Mouse (Mus musculus) heart, embryonic 11.5 days (tissue): ENCODE measurements at regions not wholly inside any gene's neighbourhood (a gene's known extent, or its start where the extent isn't known, plus 50 kb on each side); places are given as distances from the start of the nearest gene placed in this dataset.

Source experiments
- ATAC-seq: fragments of 200-750 bp; cut with Nextera tagmentation; replicated peaks from 2 replicates; pipeline ENCODE4 v1.8.0; 2017; ENCODE audit warnings: moderate library complexity; ENCODE audit not compliant: insufficient number of reproducible peaks, low FRiP score, low TSS enrichment
- H3K27ac ChIP-seq: fragments of 300-500 bp; sonication (generic); 2 replicates; pipeline ENCODE4 v1.5.1; 2014; ENCODE audit warnings: mild to moderate bottlenecking, low read depth, low read length
- H3K27me3 ChIP-seq: fragments of 300-500 bp; sonication (generic); 2 replicates; pipeline ENCODE4 v1.6.1; 2014; ENCODE audit warnings: mild to moderate bottlenecking, low read length, mixed read lengths; ENCODE audit not compliant: control insufficient read depth, insufficient read depth
- H3K36me3 ChIP-seq: fragments of 300-500 bp; sonication (generic); 2 replicates; pipeline ENCODE4 v1.6.1; 2014; ENCODE audit warnings: mild to moderate bottlenecking, low read length, moderate library complexity, mixed read lengths; ENCODE audit not compliant: control insufficient read depth, insufficient read depth
- H3K4me1 ChIP-seq: fragments of 300-500 bp; sonication (generic); 2 replicates; pipeline ENCODE4 v1.6.1; 2014; ENCODE audit warnings: low read length; ENCODE audit not compliant: control insufficient read depth, insufficient read depth
- H3K4me2 ChIP-seq: fragments of 300-500 bp; sonication (generic); 2 replicates; pipeline ENCODE4 v1.6.1; 2014; ENCODE audit warnings: mild to moderate bottlenecking, moderate library complexity
- H3K4me3 ChIP-seq: fragments of 300-500 bp; sonication (generic); 2 replicates; pipeline ENCODE4 v1.5.1; 2014; ENCODE audit warnings: low read depth, low read length
- H3K9ac ChIP-seq: fragments of 300-500 bp; sonication (generic); 2 replicates; pipeline ENCODE4 v1.6.1; 2014; ENCODE audit warnings: mild to moderate bottlenecking, low read depth, low read length, moderate library complexity
- H3K9me3 ChIP-seq: fragments of 300-500 bp; sonication (generic); replicated peaks from 2 replicates; pipeline ENCODE4 v1.6.1; 2016; ENCODE audit warnings: low read length; ENCODE audit not compliant: control insufficient read depth
- WGBS: fragments of 180-500 bp; shearing (Covaris S2); extraction: QIAGEN DNeasy Blood & Tissue Kit; methylation state at CpG from one replicate; pipeline ENCODE4 v1.1.7; 2014; ENCODE audit not compliant: insufficient replicate concordance; 5-methylcytosine and 5-hydroxymethylcytosine counted together

GRCm38 (mm10) chr2:166232376-166232775 is 76.9 kb upstream of the Sulf2 start:
- WGBS, result 20% methylated on average over 3 of the region's 3 CpGs

GRCm38 (mm10) chr2:166230617-166231016 is 75.2 kb upstream of the Sulf2 start:
- Histone ChIP-seq H3K4me2 (no peak overlapping the region), H3K9me3 (no peaks in the 10 kb centered on the region), H3K4me3 (no peak overlapping the region), H3K4me1 (peaks cover 9% of the 10 kb centered on the region), H3K9ac (no peak overlapping the region), H3K36me3 (no peaks in the 10 kb centered on the region), H3K27me3 (no peaks in the 10 kb centered on the region; the same call in 1 of the 2 replicates), H3K27ac (no peak overlapping the region)
- no peak for ATAC-seq
- WGBS, result 80% methylated on average over 6 of the region's 6 CpGs

More at GRCm38 (mm10) chr2:166232376-166232775, 76.9 kb upstream of the Sulf2 start:
- H3K4me1 ChIP-seq, result peaks cover 10% of the 10 kb centered on the region
- no peaks in the 10 kb centered on the region; the same call in 1 of the 2 replicates for H3K27me3 ChIP-seq
- no peaks in the 10 kb centered on the region for H3K36me3 ChIP-seq
- H3K4me2 ChIP-seq, result no peak overlapping the region
- H3K4me3 ChIP-seq, result no peak overlapping the region
- no peak overlapping the region for H3K27ac ChIP-seq
- H3K9me3 ChIP-seq, result no peaks in the 10 kb centered on the region
- ATAC-seq, result no peak
- no peak overlapping the region for H3K9ac ChIP-seq

- Histone ChIP-seq H3K27me3 (no peaks in the 10 kb centered on the region; the same call in 1 of the 2 replicates), H3K4me2 (no peak overlapping the region), H3K9ac (no peak overlapping the region), H3K9me3 (0 out of 2 replicates have a peak, but pooled peaks cover 3% of the 10 kb centered on the region), H3K4me3 (no peak overlapping the region), H3K27ac (no peak overlapping the region), H3K4me1 (peaks cover 9% of the 10 kb centered on the region), H3K36me3 (no peaks in the 10 kb centered on the region)
- ATAC-seq, result no peak
- WGBS, result 78% methylated on average over 6 of the region's 6 CpGs
Measured at GRCm38 (mm10) chr2:166228356-166228755, 72.9 kb upstream of the Sulf2 start.

DNA sequence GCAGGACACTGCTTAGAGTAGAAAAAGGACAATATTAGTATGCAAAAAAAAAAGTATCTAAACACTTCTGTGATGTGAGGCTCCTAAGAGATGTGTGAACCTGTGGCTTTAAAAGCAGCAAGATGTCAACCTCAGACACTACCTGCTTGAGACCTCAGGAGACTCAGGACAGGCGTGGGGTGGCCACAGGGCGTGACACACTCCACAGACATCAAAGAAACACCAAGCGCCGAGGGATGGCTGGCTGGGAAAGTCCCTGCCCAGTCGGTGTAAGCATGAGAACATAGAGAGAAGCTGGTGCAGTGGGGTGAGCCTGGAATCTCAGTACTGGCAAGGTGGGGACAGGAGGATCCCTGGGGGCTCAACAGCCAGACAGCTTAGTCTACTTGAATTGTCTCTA is 72.0 kb upstream of the Sulf2 start:
- no peak overlapping the region for H3K4me3 ChIP-seq
- no peak overlapping the region for H3K9ac ChIP-seq
- H3K4me1 ChIP-seq, result peaks cover 5% of the 10 kb centered on the region
- no peaks in the 10 kb centered on the region; the same call in 1 of the 2 replicates for H3K27me3 ChIP-seq
- H3K36me3 ChIP-seq, result no peaks in the 10 kb centered on the region
- ATAC-seq, result no peak
- H3K27ac ChIP-seq, result no peak overlapping the region
- H3K9me3 ChIP-seq, result 0 out of 2 replicates have a peak, but pooled peaks cover 3% of the 10 kb centered on the region
- WGBS, result 56% methylated on average over 5 of the region's 5 CpGs
- H3K4me2 ChIP-seq, result no peak overlapping the region

GRCm38 (mm10) chr2:166226929-166227328 is 71.5 kb upstream of the Sulf2 start:
- Histone ChIP-seq H3K4me2 (no peak overlapping the region), H3K4me1 (no peaks in the 10 kb centered on the region), H3K27ac (no peak overlapping the region), H3K27me3 (no peaks in the 10 kb centered on the region; the same call in 1 of the 2 replicates), H3K4me3 (no peak overlapping the region), H3K9me3 (0 out of 2 replicates have a peak, but pooled peaks cover 3% of the 10 kb centered on the region), H3K36me3 (no peaks in the 10 kb centered on the region), H3K9ac (no peak overlapping the region)
- no peak for ATAC-seq
- 26% methylated on average over 3 of the region's 3 CpGs for WGBS

- H3K9me3 ChIP-seq, result 0 out of 2 replicates have a peak, but pooled peaks cover 3% of the 10 kb centered on the region
- H3K4me3 ChIP-seq, result no peak overlapping the region
- ATAC-seq, result no peak
- no peaks in the 10 kb centered on the region; the same call in 1 of the 2 replicates for H3K27me3 ChIP-seq
- no peak overlapping the region for H3K4me2 ChIP-seq
- 81% methylated on average over 2 of the region's 2 CpGs for WGBS
- no peaks in the 10 kb centered on the region for H3K36me3 ChIP-seq
- no peaks in the 10 kb centered on the region for H3K4me1 ChIP-seq
- no peak overlapping the region for H3K27ac ChIP-seq
- H3K9ac ChIP-seq, result no peak overlapping the region
Measured at GRCm38 (mm10) chr2:166226331-166226730, 70.9 kb upstream of the Sulf2 start.

DNA sequence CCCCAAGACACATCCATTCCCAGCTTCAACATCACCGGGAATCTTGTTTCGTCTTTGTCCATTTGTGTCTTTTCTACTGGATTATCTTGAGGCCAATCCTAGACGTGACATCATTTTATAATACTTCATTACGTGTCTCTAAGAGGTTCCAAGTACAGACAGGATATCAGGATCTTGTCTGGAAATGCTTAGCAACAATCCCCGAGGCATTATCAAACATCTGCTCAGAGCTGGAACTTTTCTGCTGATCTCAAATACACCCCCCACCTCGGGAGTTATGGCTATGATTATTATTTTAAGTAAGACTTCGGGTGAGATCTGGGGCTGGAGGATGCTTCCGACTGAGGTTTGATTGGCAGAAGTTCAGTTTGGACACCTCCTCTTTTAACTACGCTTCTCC is 69.9 kb upstream of the Sulf2 start:
- no peak overlapping the region for H3K4me3 ChIP-seq
- no peaks in the 10 kb centered on the region for H3K36me3 ChIP-seq
- peaks cover 2% of the 10 kb centered on the region; the same call in 1 of the 2 replicates for H3K4me1 ChIP-seq
- H3K4me2 ChIP-seq, result no peak overlapping the region
- ATAC-seq, result no peak
- H3K9ac ChIP-seq, result no peak overlapping the region
- 0 out of 2 replicates have a peak, but pooled peaks cover 3% of the 10 kb centered on the region for H3K9me3 ChIP-seq
- WGBS, result 78% methylated on average over 9 of the region's 9 CpGs
- no peaks in the 10 kb centered on the region; the same call in 1 of the 2 replicates for H3K27me3 ChIP-seq
- H3K27ac ChIP-seq, result no peak overlapping the region

- Histone ChIP-seq H3K9ac (no peak overlapping the region), H3K27ac (no peak overlapping the region), H3K4me2 (no peak overlapping the region), H3K9me3 (no peaks in the 10 kb centered on the region), H3K4me1 (peaks cover 7% of the 10 kb centered on the region), H3K4me3 (no peak overlapping the region), H3K36me3 (no peaks in the 10 kb centered on the region), H3K27me3 (no peaks in the 10 kb centered on the region)
- 75% methylated on average over 9 of the region's 9 CpGs for WGBS
- ATAC-seq, result no peak
Measured at GRCm38 (mm10) chr2:166218783-166219182, 63.3 kb upstream of the Sulf2 start.

- Histone ChIP-seq H3K27ac (no peak overlapping the region), H3K27me3 (no peaks in the 10 kb centered on the region), H3K9ac (no peak overlapping the region), H3K9me3 (no peaks in the 10 kb centered on the region), H3K4me1 (peaks cover 7% of the 10 kb centered on the region), H3K36me3 (no peaks in the 10 kb centered on the region), H3K4me3 (no peak overlapping the region), H3K4me2 (no peak overlapping the region)
- WGBS, result 74% methylated on average over 11 of the region's 11 CpGs
- no peak for ATAC-seq
Measured at GRCm38 (mm10) chr2:166216512-166216865, 61.0 kb upstream of the Sulf2 start.
